Mouse (Mus musculus) urinary bladder, adult 18-20 months (tissue): ENCODE data around the gene Tle4.
"Not testable (repeated sequence)": the region's sequence is repeated elsewhere in the genome, so short reads cannot be mapped to it uniquely, and the experiment has no call there.

Source experiments
- DNase-seq, 2 experiments: peaks; one replicate each; pipeline ENCODE4 v3.0.0; 2022; ENCODE audit warnings: low spot score in 2 of 2, mixed read lengths in 2 of 2

Gene Tle4

DNA sequence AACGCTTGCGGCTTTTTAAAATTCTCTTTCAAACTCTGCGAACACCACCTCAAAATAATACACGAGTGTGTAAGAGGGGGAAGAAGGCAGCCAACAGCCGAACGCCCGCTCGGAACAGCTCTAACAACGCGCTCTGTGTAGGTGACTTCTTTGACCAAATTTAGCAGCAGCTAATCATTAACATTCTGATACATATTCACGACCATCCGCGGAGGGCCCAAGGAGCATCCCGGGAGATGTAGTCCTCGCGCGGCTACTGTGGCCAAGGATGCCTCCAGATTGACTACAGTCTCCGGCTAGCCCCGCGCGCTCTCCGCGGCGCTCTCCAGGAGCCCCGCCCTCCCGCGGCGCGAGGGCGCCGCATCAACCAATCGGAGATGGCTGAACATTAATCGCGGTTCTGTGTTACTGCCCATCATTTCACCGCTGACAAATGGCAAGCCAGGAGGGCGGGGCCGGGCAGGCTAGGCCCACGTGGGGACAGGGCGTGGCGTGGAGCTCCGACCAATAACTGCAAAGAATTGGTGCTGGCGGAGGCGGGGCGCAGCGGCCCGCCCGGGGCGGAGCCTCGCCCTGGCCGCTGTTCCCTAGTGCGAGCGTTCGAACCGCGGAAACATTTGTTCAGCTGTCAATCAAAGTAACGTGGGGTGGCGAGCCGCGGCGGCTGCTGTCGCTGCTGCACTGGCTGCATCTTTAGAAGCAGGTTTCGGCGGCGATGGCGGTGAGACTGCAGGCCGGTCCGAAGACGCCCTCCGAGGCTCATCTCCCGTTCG, at the start of gene Tle4:
Tle4 (minus strand) TSS at position 135 of the 773 bp plus-strand sequence.
- DNase-seq = peak; percentile 100

DNA sequence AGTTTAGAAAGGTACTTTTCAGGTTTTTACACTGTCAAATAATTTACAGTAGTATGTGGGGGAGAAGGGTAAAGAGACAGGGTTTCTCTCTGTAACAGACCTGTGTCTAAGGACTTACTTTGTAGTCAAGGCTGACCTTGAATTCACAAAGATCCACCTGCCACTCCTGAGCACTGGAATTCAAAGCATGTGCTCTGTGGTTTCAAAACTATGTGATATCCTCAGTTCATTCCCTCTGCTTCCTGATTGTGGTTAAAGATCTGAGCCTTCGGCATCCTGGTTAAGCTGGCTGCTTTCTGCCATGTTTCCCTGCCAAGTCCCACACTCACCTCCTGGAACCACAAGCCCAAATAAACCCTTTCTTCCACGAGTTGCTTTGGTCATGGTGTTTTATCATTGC, 47.8 kb upstream of the Tle4 start:
- no peak for DNase-seq

DNA sequence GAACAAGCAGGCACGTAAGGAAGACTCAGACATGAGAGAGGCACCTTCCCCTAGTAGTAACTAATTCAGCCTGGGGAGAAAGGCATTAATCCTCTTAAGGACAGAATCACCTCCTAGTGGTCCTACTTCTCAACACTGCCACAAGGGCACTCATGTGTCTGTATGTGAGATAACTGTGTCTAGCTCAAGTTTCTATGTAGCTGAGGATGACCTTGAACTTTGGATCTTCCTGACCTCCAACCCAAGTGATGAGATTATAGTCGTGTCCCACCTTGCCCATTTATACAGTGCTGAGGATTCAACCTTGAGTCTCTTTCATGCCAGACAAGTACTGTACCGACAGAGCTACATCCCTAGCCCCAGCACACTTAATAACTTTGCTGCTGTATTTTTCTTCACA, 46.9 kb upstream of the Tle4 start:
- no peak for DNase-seq

DNA sequence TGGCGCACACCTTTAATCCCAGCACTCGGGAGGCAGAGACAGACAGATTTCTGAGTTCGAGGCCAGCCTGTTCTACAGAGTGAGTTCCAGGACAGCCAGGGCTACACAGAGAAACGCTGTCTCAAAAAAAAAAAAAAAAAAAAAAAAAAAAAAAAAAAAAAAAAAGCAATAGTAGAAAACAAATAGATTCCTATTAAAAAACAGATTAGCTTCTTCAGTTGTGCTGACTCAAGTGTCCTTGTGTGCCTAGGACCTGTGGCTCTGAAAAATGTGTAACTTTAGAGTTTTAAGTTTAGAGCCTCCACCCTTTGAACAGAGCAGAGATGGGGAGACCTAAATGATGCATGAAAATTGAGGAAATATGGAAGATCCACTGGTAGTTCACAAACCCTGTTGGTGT, 45.2 kb upstream of the Tle4 start:
- not testable (repeated sequence) for DNase-seq

DNA sequence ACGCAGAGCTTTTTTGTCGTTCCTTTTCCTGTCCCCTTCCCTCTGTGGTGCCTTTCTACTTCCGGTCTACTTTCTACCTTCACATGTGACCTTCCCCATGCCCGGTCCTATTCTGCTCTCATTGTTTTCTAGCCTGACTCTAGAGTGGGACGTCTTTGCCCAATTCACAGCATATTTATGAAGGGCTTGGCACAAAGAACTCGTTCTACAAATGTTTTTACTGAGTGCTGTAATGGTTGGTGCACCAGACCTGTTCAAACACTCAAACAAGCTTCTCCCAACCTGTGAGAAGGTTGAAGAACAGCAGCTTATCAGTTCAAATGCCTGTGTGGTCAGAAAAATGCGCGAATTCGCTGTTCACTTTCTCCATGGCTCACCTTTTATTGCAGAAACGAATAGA, 44.8 kb upstream of the Tle4 start:
- DNase-seq = no peak

DNA sequence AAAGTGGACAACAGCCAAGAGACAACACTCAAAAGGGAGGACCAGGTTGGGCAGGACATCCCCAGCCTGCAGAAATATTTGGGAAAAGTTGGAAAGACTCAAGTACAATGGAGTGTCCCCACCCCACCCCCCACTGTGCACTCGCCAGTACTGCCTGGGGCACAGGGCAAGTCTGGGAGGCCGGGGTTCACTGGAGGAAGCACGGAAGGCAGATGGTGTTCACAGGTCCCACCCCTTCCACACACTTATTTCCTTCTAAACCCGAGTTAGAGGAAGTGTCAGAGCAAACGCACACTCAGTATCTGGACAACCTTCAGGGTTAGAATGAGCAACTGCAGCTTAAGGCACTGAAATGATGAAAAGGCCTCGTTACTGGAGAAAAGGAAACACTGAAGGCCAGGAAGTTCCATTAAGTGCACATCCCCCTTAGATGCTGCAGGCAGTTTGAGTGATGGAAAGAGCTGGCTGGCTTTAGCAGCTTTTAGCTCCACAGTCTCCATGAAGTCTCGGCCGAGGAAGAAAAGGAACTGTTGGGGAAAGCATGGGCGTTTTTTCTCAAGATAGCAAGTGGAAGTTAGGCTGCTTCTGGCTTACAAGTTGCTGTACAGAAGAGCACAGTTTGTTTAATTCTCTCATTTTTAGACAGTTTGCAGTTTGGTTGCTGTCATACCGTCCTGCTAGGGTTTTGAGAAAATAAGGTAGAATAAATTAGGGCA, 37.5 kb upstream of the Tle4 start:
- no peak for DNase-seq

DNA sequence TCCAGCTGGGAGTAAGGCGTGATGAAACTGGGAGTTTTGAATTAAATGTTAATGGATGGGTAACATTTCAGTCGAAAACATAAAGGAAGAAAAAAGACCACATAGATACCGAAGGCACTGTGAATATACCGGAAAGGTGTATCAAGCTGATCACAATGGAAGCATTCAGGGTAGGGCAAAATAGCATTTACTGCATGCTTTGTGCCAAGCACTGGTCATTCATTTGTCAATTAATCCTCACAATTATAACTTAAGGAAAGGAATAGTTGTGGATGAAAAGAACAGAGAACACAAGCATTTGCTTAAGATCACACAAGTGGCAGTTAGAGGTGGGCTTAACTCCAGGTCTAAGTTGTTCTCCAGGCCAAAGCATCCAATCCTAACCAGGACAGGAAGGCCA, 25.5 kb upstream of the Tle4 start:
- DNase-seq = no peak

DNA sequence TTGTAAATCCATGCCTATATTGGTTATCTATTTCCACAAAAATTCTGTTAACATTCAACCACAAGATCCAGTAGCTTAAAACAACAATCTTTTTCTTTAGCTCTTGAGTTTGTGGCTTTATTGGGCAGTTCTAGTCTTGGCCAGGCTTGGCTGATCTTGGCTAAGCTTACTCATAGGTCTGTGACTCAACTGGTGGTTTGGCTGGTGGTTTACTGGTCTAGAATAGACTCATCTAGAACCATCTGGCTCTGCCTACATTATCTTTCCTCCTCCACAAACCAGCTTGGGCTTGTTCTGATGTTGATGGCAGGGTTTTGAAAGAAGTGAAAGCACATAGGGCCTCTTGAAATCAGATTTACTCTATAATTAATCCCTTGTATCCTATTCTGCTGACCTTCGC, 22.7 kb upstream of the Tle4 start:
- no peak for DNase-seq

DNA sequence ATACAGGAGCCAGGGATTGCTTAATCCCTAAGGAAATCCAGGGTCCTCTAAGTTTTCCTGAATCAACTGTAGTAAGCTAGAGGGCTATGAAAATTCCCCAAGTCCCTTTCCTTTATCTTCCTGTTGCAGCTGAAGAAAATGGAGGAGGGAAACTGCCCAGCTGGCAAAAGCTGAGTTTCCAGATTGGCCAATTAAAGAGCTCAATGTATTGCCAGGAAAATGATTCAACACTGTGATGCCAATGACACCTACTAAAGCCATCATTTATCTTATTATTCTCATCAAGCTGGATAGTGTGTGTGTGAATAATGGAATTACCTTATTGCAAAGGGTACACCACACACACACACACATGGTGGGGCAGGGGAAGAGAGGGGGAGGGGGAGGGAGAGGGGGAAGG, 22.0 kb upstream of the Tle4 start:
- DNase-seq = no peak

DNA sequence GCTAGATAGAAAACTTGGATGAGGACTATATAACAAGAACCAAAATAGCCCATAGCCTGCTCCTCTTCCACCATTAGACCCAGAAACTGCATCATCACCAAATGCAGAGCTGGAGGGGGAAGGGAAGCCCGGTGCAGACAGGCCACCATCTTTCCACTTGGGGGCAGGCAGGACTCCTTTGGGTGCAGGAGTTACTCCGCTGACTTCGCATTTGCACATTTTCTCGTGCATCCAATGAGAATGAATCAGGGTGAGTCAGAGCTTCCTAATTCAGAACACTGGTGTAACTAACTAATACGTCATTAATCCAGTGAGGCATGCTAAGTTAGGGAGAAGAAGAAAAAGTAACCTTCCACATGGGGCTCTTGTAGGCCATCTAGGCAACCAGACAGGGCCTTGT, 17.0 kb upstream of the Tle4 start:
- no peak for DNase-seq

DNA sequence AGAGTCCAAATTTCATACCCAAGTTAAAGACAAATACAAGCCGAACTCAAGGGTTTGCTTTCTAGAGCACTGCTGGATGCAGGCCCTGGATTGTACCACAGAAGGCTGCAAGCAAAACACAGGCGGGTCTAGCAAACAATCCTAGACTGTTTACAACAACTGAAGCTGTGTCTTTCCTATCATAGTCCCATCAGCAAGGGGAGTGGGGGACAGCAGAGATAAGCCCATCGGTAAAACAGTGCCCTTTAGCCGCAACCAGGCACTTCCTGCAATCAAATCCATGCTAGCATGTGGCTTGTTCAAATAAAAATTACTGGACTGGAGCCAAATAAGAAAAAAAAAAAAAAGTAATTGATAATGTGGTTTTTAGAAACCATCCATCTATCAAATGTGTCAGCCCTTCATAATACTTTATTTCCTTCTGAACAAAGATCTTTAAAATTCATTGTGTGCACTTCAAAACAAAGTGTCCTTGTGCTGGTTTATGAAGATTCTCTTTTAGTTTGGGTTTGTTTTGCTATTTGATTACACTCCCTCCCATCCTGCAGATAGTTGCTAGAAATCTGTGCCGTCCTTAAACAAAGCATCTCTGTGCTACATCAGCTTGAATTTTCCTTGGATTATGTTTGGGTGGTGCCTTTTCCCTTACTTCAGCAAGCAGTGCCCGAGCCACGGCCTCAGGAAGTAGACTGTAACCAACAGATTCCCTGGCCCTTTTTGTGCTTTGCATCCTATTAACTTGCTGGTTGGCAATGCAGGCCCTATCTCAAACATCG, 12.9 kb upstream of the Tle4 start:
- no peak for DNase-seq

DNA sequence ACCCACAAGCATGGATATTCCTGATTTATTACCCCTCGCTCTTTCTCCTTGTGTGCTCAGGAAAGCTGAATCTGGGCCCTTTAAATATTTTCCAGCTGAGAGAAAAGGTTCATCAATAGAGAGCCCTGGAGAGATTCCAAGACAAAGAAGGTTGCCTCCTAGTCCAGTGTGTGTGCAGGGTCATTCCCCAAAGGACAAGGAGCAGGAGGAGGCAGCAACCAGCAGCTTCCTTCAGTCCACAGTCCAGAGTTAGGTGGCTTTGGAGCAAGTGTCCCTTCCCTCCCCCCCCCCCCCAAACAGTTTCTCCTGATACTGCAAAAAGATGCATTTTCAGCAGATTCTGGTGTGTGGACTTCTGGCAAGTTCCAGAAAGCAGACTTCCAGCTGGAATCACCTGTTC, 3.0 kb upstream of the Tle4 start:
- no peak for DNase-seq

DNA sequence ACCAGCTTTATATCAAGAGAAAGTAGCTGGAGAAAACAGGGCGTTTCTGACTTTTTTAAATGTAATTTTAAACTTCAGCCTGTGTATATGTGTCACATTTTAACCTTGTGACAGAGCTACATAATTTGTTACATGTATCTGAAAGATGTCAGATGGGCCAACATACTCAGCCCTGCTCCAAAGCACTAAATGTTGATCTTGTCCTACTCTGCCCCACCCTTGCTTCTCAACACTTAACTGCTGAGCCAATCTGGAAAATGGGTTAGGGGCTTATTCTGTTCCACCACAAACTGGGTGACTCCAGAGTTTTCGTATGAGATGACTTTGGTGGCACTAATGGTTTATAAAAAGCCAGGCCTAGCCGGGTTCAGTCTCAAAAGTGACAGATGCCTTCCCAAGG, 2.5 kb upstream of the Tle4 start:
- DNase-seq = no peak

DNA sequence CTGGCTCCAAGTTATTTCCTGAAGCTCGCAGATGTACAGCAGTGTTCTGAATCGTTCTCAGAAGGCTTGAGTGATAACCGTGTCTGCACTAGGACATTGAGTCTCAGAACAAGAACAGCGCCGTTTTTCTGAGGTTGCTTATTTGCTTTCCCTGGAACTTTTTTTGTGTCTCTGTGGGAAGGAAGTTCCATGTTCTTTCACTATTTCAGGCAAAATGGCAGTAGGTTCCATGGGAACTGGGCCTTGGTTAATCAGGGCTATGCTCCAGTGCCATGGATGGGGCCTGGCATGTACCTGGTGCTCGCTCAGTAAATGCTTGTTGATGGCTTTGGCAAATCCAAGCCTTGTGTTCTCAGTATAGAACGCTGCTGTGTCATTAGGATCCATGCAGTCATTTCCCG, 2.0 kb upstream of the Tle4 start:
- no peak for DNase-seq

DNA sequence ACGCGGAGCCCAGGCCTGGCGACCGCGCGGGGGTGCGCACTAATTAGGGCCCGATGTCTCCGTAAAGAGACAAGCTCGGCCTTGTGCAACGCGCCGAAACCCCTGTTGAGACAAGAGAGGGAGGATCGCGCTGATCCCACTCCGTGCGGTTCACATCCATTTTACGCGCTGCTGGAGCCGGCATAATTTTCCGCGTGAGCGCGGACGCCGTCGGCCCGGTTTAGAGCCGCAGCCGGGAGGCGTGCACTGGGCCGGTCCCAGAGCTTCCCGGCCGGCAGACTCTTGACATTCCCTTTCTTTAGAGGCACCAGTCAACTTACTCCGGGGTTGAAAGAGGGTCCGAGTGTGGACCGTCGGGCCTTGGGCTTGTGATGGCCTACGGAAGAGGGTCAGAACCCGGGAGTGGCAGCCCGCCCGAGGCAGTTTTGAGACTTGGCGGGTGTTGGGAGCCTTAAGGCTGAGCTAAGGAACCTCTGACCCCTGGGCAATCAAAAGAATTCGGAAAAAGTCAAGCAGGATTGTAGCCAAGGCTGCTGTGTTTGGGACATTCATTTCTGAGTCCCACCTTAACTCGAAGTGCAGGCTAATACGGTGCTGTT, 938 bp upstream of the Tle4 start:
- DNase-seq = no peak

DNA sequence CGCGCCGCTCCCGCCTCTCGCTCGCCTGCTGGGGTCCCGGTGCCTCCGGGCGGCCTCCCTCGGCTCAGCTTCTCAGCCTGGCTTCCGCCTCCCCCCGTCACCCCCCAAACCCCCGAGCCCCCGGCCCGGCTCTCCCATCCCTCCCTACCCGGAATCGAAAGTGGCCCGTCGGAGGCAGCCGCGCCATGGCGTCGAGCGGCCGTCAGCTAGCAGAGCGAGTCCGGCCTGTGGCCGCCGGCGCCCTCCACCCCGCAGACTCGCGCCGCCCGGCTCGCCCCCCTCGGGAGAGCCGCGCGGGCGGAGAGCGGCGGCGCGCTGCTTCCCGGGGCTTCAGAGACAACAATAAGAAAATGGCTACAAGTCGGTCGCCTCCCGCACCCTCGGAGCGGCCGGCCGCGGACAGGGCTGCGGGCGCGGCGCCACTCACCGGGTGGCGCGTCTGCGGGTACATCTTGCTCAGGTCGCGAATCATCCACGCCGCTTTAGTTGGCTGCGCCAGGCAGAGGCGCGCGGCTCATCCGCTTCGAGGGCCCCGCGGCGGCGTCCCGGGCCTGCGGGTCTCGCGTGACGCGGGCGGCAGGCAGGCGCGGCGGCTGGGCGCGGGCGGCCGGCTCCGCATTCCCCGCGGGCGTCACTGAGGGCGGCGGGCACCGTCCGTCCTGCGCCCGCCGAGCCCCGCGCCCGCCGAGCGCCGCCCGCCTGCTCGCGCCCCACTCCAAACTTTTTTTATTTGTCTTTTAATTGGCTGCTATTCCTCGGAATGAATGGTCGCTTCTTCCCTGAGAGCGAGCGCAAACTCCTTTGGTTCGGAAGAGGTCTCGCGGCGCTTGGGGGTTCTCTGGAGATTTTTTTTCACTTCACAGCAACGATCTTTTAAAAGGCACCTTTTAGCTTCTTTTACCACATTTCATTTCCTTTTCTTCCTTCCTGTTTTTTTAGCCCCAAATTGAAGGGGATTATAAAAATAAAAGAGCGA, 622 bp downstream of the Tle4 start:
- peak in 1 of 2 experiments; percentile 59 for DNase-seq

DNA sequence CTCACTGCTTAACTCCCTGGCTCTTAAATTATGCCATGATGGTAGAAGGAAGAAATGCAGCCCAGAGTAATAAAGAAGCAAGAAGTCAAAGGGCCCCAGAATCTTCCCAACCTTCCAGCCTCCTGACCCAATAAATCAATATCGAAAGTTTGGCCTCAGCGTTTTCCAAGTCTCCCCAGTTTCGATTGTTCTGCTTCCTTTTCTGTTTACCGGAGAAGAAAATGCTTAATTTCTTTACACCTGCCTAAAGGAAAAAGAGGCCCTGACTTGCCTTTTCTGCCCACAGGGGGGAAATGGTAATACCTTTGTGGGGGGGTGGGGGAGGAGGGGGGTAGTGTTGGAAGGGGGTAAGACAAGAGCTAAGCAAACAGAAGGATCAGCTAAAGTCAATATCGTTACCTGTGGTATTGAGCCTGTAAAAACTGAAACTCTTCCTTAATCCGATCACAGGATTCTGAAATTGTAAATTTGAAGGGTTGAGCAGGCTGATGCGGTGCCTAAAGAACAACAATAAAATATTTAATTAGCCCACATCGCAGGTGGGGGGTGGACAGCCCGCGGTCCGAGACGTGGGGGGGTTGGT, 1.4 kb downstream of the Tle4 start:
- no peak for DNase-seq

DNA sequence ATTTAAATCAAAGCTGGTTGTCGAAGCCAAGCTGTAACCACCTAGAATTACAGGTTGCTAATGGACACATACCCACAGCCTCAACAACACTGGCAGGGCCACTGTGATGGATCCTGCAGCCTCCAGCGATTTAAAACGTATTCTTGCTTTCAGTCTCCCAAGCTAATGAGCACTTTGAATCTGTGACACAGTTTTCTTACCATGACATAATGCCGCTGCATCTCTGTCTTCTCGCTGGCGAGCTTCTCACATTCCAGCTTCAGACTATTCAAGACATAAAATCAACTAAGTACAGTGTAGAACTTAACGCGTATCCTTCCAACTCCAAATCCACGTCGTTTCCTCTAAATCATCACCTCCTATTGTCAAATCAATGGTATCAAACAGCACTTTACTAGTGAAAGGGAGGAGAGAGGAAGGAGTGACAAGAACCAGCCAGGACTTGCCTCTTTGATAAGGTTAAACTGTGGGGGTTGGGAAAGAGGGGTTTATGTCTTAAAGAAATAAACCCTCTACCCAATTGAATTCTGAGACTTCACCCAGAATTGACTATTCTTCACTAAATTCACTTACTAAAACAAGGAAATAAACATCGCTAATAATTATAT, 2.4 kb downstream of the Tle4 start:
- no peak for DNase-seq

DNA sequence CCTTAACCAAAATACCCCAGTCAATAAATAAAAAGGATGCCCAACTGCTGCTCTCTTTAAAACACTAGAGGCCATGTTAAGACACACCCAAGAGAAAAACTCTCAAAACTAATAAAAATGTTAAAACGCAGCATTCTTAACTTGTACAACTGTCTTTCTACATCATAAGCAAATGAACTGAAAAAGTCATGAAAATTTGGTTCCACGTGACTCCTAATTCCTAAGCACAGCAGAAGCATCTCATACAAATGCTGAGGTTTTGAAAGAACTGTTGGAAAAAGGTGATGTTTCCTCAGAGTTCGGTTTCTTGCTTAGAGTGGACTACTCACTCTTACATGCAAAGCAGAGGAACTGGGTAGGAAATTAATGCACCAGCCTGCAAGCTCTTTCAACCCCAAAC, 3.3 kb downstream of the Tle4 start:
- no peak for DNase-seq

DNA sequence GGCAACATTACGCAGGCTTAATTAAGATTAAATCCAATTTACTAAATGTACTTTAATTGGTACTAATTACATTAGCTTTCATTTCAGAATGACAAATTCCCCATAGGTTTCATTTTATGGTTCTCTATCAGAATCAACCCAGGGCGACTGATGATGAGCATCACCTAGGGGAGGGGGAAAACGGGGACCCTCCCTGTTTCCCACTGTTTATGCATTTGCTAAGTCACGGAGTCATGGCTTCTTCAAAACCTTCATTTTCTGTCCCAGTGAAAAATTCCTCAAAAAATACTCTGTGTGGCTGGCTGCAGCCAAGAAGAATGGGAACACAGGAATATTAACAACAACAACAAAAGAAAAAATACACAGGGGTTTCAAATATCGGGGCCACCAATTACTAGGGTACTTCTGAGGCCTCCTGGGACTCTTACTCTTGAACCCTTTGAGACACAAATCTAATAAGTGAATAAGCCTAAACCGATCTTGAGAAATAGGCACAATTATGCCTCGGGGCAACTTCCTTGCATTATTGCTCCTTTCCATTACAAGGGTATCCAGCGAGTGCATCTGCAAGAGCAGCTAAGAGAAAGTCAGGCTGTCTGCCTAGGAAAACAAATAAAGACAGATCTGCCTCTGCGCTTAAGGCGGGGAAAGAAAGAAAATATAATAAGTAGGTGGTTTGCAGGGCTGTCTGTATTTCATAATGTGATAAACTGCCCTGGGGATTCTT, 5.9 kb downstream of the Tle4 start:
- DNase-seq = no peak
